ENCODE assay signal across 20 mouse cellular contexts in the genomic region with DNA sequence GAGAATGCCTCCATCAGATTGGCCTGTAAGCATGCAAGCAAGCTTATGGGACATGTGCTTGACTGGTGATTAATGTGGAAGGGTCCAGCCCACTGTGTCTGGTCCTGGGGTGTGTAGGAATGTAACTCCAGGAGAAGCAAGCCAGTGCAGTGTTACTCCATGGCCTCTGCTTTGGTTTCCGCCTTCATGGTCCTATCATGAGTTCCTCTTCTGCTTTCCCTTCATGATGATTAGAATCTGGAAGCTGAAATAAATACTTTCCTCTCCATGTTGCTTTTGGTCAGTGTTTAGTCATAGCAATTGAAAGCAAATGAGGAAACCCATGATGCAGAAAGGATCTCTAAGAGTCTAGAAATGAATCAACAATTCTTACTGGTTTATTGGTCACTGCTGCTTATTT.
A peak's percentile ranks its signal among the peaks of the same experiment; 100 is the strongest.
DNase-seq lines count a peak whose midpoint lies in the region; ATAC-seq and TF ChIP-seq lines count a peak whose summit lies in the region.
"Had no signal": no experiment of that assay in that cellular context is flagged by ENCODE, and none has a peak within 500 bp of the region (broad histone marks: within the 10 kb centered on the region; RNA-seq: fewer than 3 reads in every experiment).

No protein-coding gene starts in this region.

- no peak for TF ChIP-seq CTCF in left cerebral cortex, adult 2 months (IDR thresholded peaks at IDR 0.05)

- no peak overlapping the region for H3K27ac ChIP-seq in left cerebral cortex, adult 2 months
- H3K27ac ChIP-seq: embryonic facial prominence, embryonic 13.5 days; embryonic facial prominence, embryonic 15.5 days; forebrain, embryonic 10.5 days; forebrain, embryonic 12.5 days had no signal

- peak; percentile 54 for ATAC-seq in common myeloid progenitor, adult 5-6 weeks (replicated peaks; ENCODE audit: low read depth, poor library complexity, severe bottlenecking)
- ATAC-seq in megakaryocyte, adult 5-6 weeks (ENCODE audit: poor library complexity, severe bottlenecking): peak; percentile 64; the same call in 1 of the 2 replicates
- ATAC-seq: forebrain, embryonic 14.5 days; forebrain, embryonic 16.5 days had no signal

- no peak overlapping the region for H3K4me3 ChIP-seq in left cerebral cortex, adult 2 months
- H3K4me3 ChIP-seq: embryonic facial prominence, embryonic 13.5 days; embryonic facial prominence, embryonic 15.5 days; erythroblast, embryonic 14.5 days; forebrain, embryonic 10.5 days; forebrain, embryonic 12.5 days had no signal

- intact Hi-C loops in left cerebral cortex, adult 2 months (cut with DNase I): no loop called here

- no peak for DNase-seq in layer of hippocampus, adult 9-10 months (ENCODE audit: low spot score)
- no peak for DNase-seq in left cerebral cortex, adult 2 months (ENCODE audit: extremely low spot score in 1 of 2, low spot score in 2 of 2)
- DNase-seq in adrenal gland, adult 8-10 months: no peak
- DNase-seq: adrenal gland, adult 2 months; adrenal gland, postnatal 14 days; cerebellum, adult 11-12 months; cerebellum, adult 2 months; cerebellum, adult 9-10 months; cerebellum, postnatal 10 days; cerebellum, postnatal 25 days; embryo, embryonic 11 days had no signal
